Mouse (Mus musculus): ENCODE data around the gene Mlkl.

- TF ChIP-seq CTCF (IDR thresholded peaks at IDR 0.05; ENCODE audit: extremely low read depth, insufficient read depth, insufficient read length, insufficient replicate concordance) (no peak), POLR2A (IDR thresholded peaks at IDR 0.05; ENCODE audit: low read depth, low read length) (no peak)
These were observed 25.5 kb upstream of the Mlkl start for GRCm38 (mm10) chr8:111363489-111363888.

Data from spleen, adult 2 months (tissue).